Mouse (Mus musculus) cerebellum, adult 2 months (tissue): ENCODE results near the gene Capza2.

Experiments used
- CTCF ChIP-seq: fragments of 200-500 bp; IDR thresholded peaks from 2 replicates; pipeline ENCODE4 v1.5.1; 2011; ENCODE audit warnings: low read depth, mild to moderate bottlenecking, control low read depth, low read length, moderate library complexity, borderline replicate concordance; ENCODE audit not compliant: insufficient read depth
- POLR2A ChIP-seq: fragments of 200-500 bp; IDR thresholded peaks from 2 replicates; pipeline ENCODE4 v1.6.1; 2011; ENCODE audit warnings: low read length, control low read depth, borderline replicate concordance; ENCODE audit not compliant: insufficient read depth

GRCm38 (mm10) chr6:17680266-17680925, 44.4 kb downstream of the Capza2 start:
- TF ChIP-seq CTCF (no peak), POLR2A (no peak)
